Mouse (Mus musculus): Measurements from ENCODE around the gene Sc5d. TPM values are rescaled to one million over a fixed set of nuclear protein-coding genes. Genes with fewer than 3 reads are reported as not detected.

Gene Sc5d
- 16.4 TPM for polyA plus RNA-seq (2014; fragmentation: Illumina TruSeq; extraction: RNeasy Lipid Tissue Mini Kit (QIAGEN cat#74804); ENCODE audit: low read depth, low replicate concordance)

DNA sequence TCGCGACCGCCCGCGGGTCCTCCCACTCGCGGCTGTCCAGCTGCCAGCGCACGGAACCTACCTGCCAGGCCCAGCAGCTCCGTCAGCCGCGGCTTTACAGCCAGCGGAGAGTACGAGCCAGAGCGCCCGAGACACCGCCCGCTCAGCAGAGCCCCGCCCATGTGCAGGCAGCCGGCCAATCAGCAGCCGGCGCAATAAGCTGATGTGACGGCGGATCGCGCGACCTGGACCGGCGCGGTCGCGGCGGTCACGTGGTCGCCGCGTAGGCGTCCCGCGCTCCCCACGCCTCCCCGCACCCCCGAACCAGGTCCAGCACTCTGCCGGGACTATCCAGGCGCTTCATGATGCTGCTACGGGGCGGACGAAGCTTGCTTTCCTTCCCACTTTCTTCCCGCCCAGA, at the start of gene Sc5d:
Gene Sc5d (minus strand): TSS at position 112 of the 400 bp plus-strand sequence.

Other genes with a start within 250 kb of the Sc5d start
- 4.8 TPM for gene Sorl1, start 140.0 kb downstream of the Sc5d start, polyA plus RNA-seq (2014; fragmentation: Illumina TruSeq; extraction: RNeasy Lipid Tissue Mini Kit (QIAGEN cat#74804); ENCODE audit: low read depth, low replicate concordance)
- not detected for gene Tecta, start 135.7 kb upstream of the Sc5d start, polyA plus RNA-seq (2014; fragmentation: Illumina TruSeq; extraction: RNeasy Lipid Tissue Mini Kit (QIAGEN cat#74804); ENCODE audit: low read depth, low replicate concordance)
- gene Tbcel, start 243.6 kb upstream of the Sc5d start, polyA plus RNA-seq (2014; fragmentation: Illumina TruSeq; extraction: RNeasy Lipid Tissue Mini Kit (QIAGEN cat#74804); ENCODE audit: low read depth, low replicate concordance), result 12.6 TPM